ENCODE assay signal across 13 mouse cellular contexts in the genomic region with DNA sequence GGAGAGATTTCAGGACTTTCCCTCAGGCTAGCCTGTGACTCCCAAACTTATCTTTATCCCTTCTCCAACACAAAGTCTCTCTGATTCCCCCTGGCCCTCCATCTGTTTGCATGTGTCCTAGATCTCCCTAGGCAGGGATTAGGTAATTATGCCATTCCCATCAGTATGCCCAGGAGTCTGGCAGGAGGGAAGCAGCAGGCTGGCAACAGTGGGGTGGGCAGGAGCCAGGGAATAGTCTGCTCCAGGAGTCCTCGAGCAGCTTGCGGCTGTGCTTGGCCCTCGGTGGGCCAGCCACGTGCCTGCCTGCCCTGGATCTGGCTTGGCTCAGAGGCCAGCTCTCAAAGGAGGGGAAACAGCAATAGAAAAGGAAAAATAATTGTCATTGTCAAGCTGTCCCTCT. TPM values are rescaled to one million over a fixed set of nuclear protein-coding genes. Genes with fewer than 3 reads are reported as not detected.
DNase-seq lines count a peak whose midpoint lies in the region; ATAC-seq and TF ChIP-seq lines count a peak whose summit lies in the region.
"Had no signal": no experiment of that assay in that cellular context is flagged by ENCODE, and none has a peak within 500 bp of the region (broad histone marks: within the 10 kb centered on the region; RNA-seq: fewer than 3 reads in every experiment).

No protein-coding gene starts in this region.

- H3K4me3 ChIP-seq in neural tube, embryonic 12.5 days, result no peak overlapping the region
- no peak overlapping the region for H3K4me3 ChIP-seq in kidney, embryonic 14.5 days (ENCODE audit: low read length)
- no peak overlapping the region for H3K4me3 ChIP-seq in intestine, postnatal 0 days (ENCODE audit: low read depth, low read length)
- H3K4me3 ChIP-seq: lung, embryonic 15.5 days had no signal

- no peak overlapping the region for H3K27ac ChIP-seq in neural tube, embryonic 12.5 days
- no peak overlapping the region for H3K27ac ChIP-seq in kidney, embryonic 14.5 days (ENCODE audit: low read depth, low read length)
- no peak overlapping the region for H3K27ac ChIP-seq in intestine, postnatal 0 days (ENCODE audit: low read depth, low read length)
- H3K27ac ChIP-seq: lung, embryonic 15.5 days had no signal

- no peak overlapping the region for H3K9ac ChIP-seq in neural tube, embryonic 12.5 days
- H3K9ac ChIP-seq in kidney, embryonic 14.5 days (ENCODE audit: low read depth, low read length), result no peak overlapping the region
- no peak overlapping the region for H3K9ac ChIP-seq in intestine, postnatal 0 days (ENCODE audit: low read depth, low read length)
- H3K9ac ChIP-seq: lung, embryonic 15.5 days had no signal

- no peak overlapping the region for H3K4me2 ChIP-seq in neural tube, embryonic 12.5 days (replicated peaks)
- H3K4me2 ChIP-seq in kidney, embryonic 14.5 days (replicated peaks; ENCODE audit: low read depth, low read length), result no peak overlapping the region
- H3K4me2 ChIP-seq in intestine, postnatal 0 days (replicated peaks; ENCODE audit: low read depth), result no peak overlapping the region
- H3K4me2 ChIP-seq: lung, embryonic 15.5 days had no signal

- H3K4me1 ChIP-seq in neural tube, embryonic 12.5 days, result no peaks in the 10 kb centered on the region
- H3K4me1 ChIP-seq in kidney, embryonic 14.5 days (ENCODE audit: control insufficient read depth, insufficient read depth, low read length), result no peaks in the 10 kb centered on the region
- H3K4me1 ChIP-seq in intestine, postnatal 0 days (replicated peaks; ENCODE audit: control insufficient read depth, insufficient read depth, low read length), result no peaks in the 10 kb centered on the region
- H3K4me1 ChIP-seq: lung, embryonic 15.5 days had no signal

- DNase-seq in neural tube, embryonic 10.5 days (ENCODE audit: extremely low spot score, low spot score), result no peak
- peak; percentile 25 for DNase-seq in gastrocnemius, postnatal 25 days
- peak; percentile 16 for DNase-seq in telencephalon, adult 2 months (ENCODE audit: low read depth, low spot score)
- DNase-seq in urinary bladder, postnatal 10 days (ENCODE audit: low spot score), result no peak
- DNase-seq: adrenal gland, postnatal 10 days had no signal

- H3K9me3 ChIP-seq in neural tube, embryonic 12.5 days, result no peaks in the 10 kb centered on the region
- no peaks in the 10 kb centered on the region for H3K9me3 ChIP-seq in kidney, embryonic 14.5 days (ENCODE audit: control insufficient read depth, low read length)
- H3K9me3 ChIP-seq in intestine, postnatal 0 days (ENCODE audit: control insufficient read depth), result no peaks in the 10 kb centered on the region
- H3K9me3 ChIP-seq: lung, embryonic 15.5 days had no signal

- 50% methylated on average over 4 of the region's 4 CpGs for WGBS in neural tube, embryonic 12.5 days
- WGBS in kidney, embryonic 14.5 days, result 62% methylated on average over 4 of the region's 4 CpGs
- 69% methylated on average over 4 of the region's 4 CpGs for WGBS in intestine, postnatal 0 days

- no peak for TF ChIP-seq CTCF in intestine, postnatal 0 days (IDR thresholded peaks at IDR 0.05; ENCODE audit: low read depth)

- no peaks in the 10 kb centered on the region for H3K27me3 ChIP-seq in neural tube, embryonic 12.5 days (replicated peaks)
- no peaks in the 10 kb centered on the region for H3K27me3 ChIP-seq in kidney, embryonic 14.5 days (ENCODE audit: control insufficient read depth, insufficient read depth, low read length)
- no peaks in the 10 kb centered on the region for H3K27me3 ChIP-seq in intestine, postnatal 0 days (replicated peaks; ENCODE audit: control insufficient read depth, insufficient read depth, low read length)
- H3K27me3 ChIP-seq: lung, embryonic 15.5 days had no signal

- no peaks in the 10 kb centered on the region for H3K36me3 ChIP-seq in neural tube, embryonic 12.5 days
- H3K36me3 ChIP-seq in kidney, embryonic 14.5 days (ENCODE audit: control insufficient read depth, insufficient read depth, low read length), result no peaks in the 10 kb centered on the region
- H3K36me3 ChIP-seq in intestine, postnatal 0 days (ENCODE audit: control insufficient read depth, insufficient read depth), result no peaks in the 10 kb centered on the region
- H3K36me3 ChIP-seq: lung, embryonic 15.5 days had no signal

- 0 out of 2 replicates have a peak, but pooled peaks have one; percentile 23 for ATAC-seq in neural tube, embryonic 12.5 days (ENCODE audit: low FRiP score, low read depth)
- 0 out of 2 replicates have a peak, but pooled peaks have one; percentile 18 for ATAC-seq in megakaryocyte, adult 5-6 weeks (ENCODE audit: poor library complexity, severe bottlenecking)
- no peak for ATAC-seq in kidney, embryonic 14.5 days (ENCODE audit: low FRiP score, low TSS enrichment)
- ATAC-seq in intestine, postnatal 0 days, result no peak

RNA-seq across cellular contexts. Expression of a gene that starts 16.8 kb away (rescaled TPM):
- 24.2 and 27.6 TPM in 2 replicates for polyA plus RNA-seq in neural tube, embryonic 12.5 days (2016; fragmentation: Nextera tagmentation; extraction: Ambion mirVana)
- not detected for total RNA-seq in gastrocnemius, postnatal 25 days (2021)
- not detected in 2 replicates for total RNA-seq in megakaryocyte, adult 5-6 weeks (2015)
- total RNA-seq in megakaryocyte, adult 5-6 weeks (2017), result not detected in 2 replicates
- not detected in 2 replicates for polyA plus RNA-seq in kidney, embryonic 14.5 days (2014; fragmentation: Nextera tagmentation; extraction: Ambion mirVana)
- polyA plus RNA-seq in intestine, postnatal 0 days (2015; fragmentation: Nextera tagmentation; extraction: Ambion mirVana), result not detected in 2 replicates
- polyA plus RNA-seq: heart, embryonic 14.5 days; lung, embryonic 15.5 days had no signal

RNA-seq across cellular contexts. Expression of a gene that starts 49.0 kb away (rescaled TPM):
- not detected in 2 replicates for polyA plus RNA-seq in neural tube, embryonic 12.5 days (2016; fragmentation: Nextera tagmentation; extraction: Ambion mirVana)
- total RNA-seq in gastrocnemius, postnatal 25 days (2021), result not detected
- total RNA-seq in megakaryocyte, adult 5-6 weeks (2015), result not detected in 2 replicates
- total RNA-seq in megakaryocyte, adult 5-6 weeks (2017), result not detected in 2 replicates
- polyA plus RNA-seq in kidney, embryonic 14.5 days (2014; fragmentation: Nextera tagmentation; extraction: Ambion mirVana), result not detected in 2 replicates
- polyA plus RNA-seq in intestine, postnatal 0 days (2015; fragmentation: Nextera tagmentation; extraction: Ambion mirVana), result not detected in 2 replicates
- total RNA-seq: adrenal gland, postnatal 10 days; layer of hippocampus, postnatal 25 days had no signal
- polyA plus RNA-seq: heart, embryonic 14.5 days; lung, embryonic 15.5 days; thymus, postnatal 0 days had no signal

RNA-seq across cellular contexts. Expression of a gene that starts 59.5 kb away (rescaled TPM):
- polyA plus RNA-seq in neural tube, embryonic 12.5 days (2016; fragmentation: Nextera tagmentation; extraction: Ambion mirVana), result 0.27 and 0.44 TPM in 2 replicates
- total RNA-seq in gastrocnemius, postnatal 25 days (2021), result under 1 TPM in 1 of 2 experiments, not detected in 1; 0.96 TPM
- 8.2 and 18.6 TPM in 2 replicates for total RNA-seq in megakaryocyte, adult 5-6 weeks (2015)
- 15.5 and 32.0 TPM in 2 replicates for total RNA-seq in megakaryocyte, adult 5-6 weeks (2017)
- polyA plus RNA-seq in kidney, embryonic 14.5 days (2014; fragmentation: Nextera tagmentation; extraction: Ambion mirVana), result 0.31 TPM in 1 of 2 replicates, not detected in the other
- 0.48 and 0.64 TPM in 2 replicates for polyA plus RNA-seq in intestine, postnatal 0 days (2015; fragmentation: Nextera tagmentation; extraction: Ambion mirVana)
- polyA plus RNA-seq: heart, embryonic 14.5 days had no signal

Comparison
In these comparisons a context has a peak if more than half of its experiments do, and no peak if none do; other contexts are left out.
1. ATAC-seq: peak in neural tube, embryonic 12.5 days (single experiment) and megakaryocyte, adult 5-6 weeks (single experiment); none in kidney, embryonic 14.5 days (single experiment) and intestine, postnatal 0 days (single experiment).
2. DNase-seq: peak in gastrocnemius, postnatal 25 days (single experiment) and telencephalon, adult 2 months (single experiment); none in neural tube, embryonic 10.5 days (single experiment) and urinary bladder, postnatal 10 days (single experiment).
3. RNA of a gene that starts 16.8 kb away (polyA plus RNA-seq): 24.2 to 27.6 TPM in neural tube, embryonic 12.5 days; not detected in intestine, postnatal 0 days and not detected in kidney, embryonic 14.5 days; every median in the first group is over 10 times any median in the second.